Mouse (Mus musculus) forebrain, embryonic 11.5 days (tissue): ENCODE measurements at regions not wholly inside any gene's neighbourhood (a gene's known extent, or its start where the extent isn't known, plus 50 kb on each side); places are given as distances from the start of the nearest gene placed in this dataset.

ENCODE experiments used
- ATAC-seq: fragments of 200-750 bp; cut with Nextera tagmentation; replicated peaks from 2 replicates; pipeline ENCODE4 v1.8.0; 2017; ENCODE audit warnings: moderate TSS enrichment; ENCODE audit not compliant: low FRiP score
- DNase-seq: peaks from one replicate; pipeline ENCODE4 v3.0.0-alpha.2; 2017; ENCODE audit warnings: low spot score
- H3K27ac ChIP-seq: fragments of 300-500 bp; sonication (generic); 2 replicates; pipeline ENCODE4 v1.5.1; 2014; ENCODE audit warnings: low read depth, low read length
- H3K27me3 ChIP-seq: fragments of 300-500 bp; sonication (generic); 2 replicates; pipeline ENCODE4 v1.6.1; 2014; ENCODE audit warnings: mild to moderate bottlenecking, low read length, mixed read lengths; ENCODE audit not compliant: control insufficient read depth, insufficient read depth
- H3K36me3 ChIP-seq: fragments of 300-500 bp; sonication (generic); 2 replicates; pipeline ENCODE4 v1.6.1; 2014; ENCODE audit warnings: mild to moderate bottlenecking, low read length, moderate library complexity, mixed read lengths; ENCODE audit not compliant: control insufficient read depth, insufficient read depth
- H3K4me1 ChIP-seq: fragments of 300-500 bp; sonication (generic); replicated peaks from 2 replicates; pipeline ENCODE4 v1.6.1; 2014; ENCODE audit warnings: low read length, mixed read lengths; ENCODE audit not compliant: control insufficient read depth, insufficient read depth
- H3K4me2 ChIP-seq: fragments of 300-500 bp; sonication (generic); 2 replicates; pipeline ENCODE4 v1.6.1; 2014; ENCODE audit warnings: low read depth, mild to moderate bottlenecking, low read length, moderate library complexity, mixed read lengths; ENCODE audit not compliant: severe bottlenecking
- H3K4me3 ChIP-seq: fragments of 300-500 bp; sonication (generic); 2 replicates; pipeline ENCODE4 v1.5.1; 2014; ENCODE audit warnings: low read depth, low read length
- H3K9ac ChIP-seq: fragments of 300-500 bp; sonication (generic); 2 replicates; pipeline ENCODE4 v1.6.1; 2014; ENCODE audit warnings: low read length
- H3K9me3 ChIP-seq: fragments of 300-500 bp; sonication (generic); 2 replicates; pipeline ENCODE4 v1.6.1; 2016; ENCODE audit warnings: low read length, mixed read lengths; ENCODE audit not compliant: control insufficient read depth
- WGBS: fragments of 180-500 bp; shearing (Covaris S2); extraction: QIAGEN DNeasy Blood & Tissue Kit; methylation state at CpG from one replicate; pipeline ENCODE4 v1.1.7; 2014; 5-methylcytosine and 5-hydroxymethylcytosine counted together

GRCm38 (mm10) chr13:99753526-99753925 lies 147.4 kb downstream of the Cartpt start:
- Histone ChIP-seq H3K36me3 (no peaks in the 10 kb centered on the region), H3K27ac (no peak overlapping the region), H3K9ac (no peak overlapping the region), H3K4me2 (no peak overlapping the region), H3K4me1 (no peaks in the 10 kb centered on the region), H3K27me3 (no peaks in the 10 kb centered on the region), H3K4me3 (no peak overlapping the region), H3K9me3 (no peaks in the 10 kb centered on the region)
- ATAC-seq (no peak), DNase-seq (no peak)
- WGBS = 89% methylated on average over 3 of the region's 3 CpGs

- no peaks in the 10 kb centered on the region for H3K36me3 ChIP-seq
- no peak for DNase-seq
- no peak overlapping the region for H3K27ac ChIP-seq
- H3K9me3 ChIP-seq = no peaks in the 10 kb centered on the region
- H3K9ac ChIP-seq = no peak overlapping the region
- ATAC-seq = no peak
- WGBS = 84% methylated on average over 8 of the region's 8 CpGs
- H3K4me1 ChIP-seq = no peaks in the 10 kb centered on the region
- no peak overlapping the region for H3K4me2 ChIP-seq
- no peak overlapping the region for H3K4me3 ChIP-seq
- no peaks in the 10 kb centered on the region for H3K27me3 ChIP-seq
Observed at GRCm38 (mm10) chr13:99750729-99751128, 150.2 kb downstream of the Cartpt start.

- no peaks in the 10 kb centered on the region for H3K9me3 ChIP-seq
- H3K36me3 ChIP-seq = no peaks in the 10 kb centered on the region
- no peak overlapping the region for H3K4me2 ChIP-seq
- WGBS = 83% methylated on average over 6 of the region's 6 CpGs
- no peaks in the 10 kb centered on the region for H3K27me3 ChIP-seq
- no peak overlapping the region for H3K27ac ChIP-seq
- ATAC-seq = no peak
- peaks cover 4% of the 10 kb centered on the region; the same call in 1 of the 2 replicates for H3K4me1 ChIP-seq
- DNase-seq = no peak
- H3K4me3 ChIP-seq = no peak overlapping the region
- H3K9ac ChIP-seq = no peak overlapping the region
Observed at GRCm38 (mm10) chr13:99749342-99749741, 151.5 kb downstream of the Cartpt start.

GRCm38 (mm10) chr13:99748128-99748527 lies 152.8 kb downstream of the Cartpt start:
- no peak for DNase-seq
- WGBS = 86% methylated on average over 9 of the region's 9 CpGs
- Histone ChIP-seq H3K27ac (no peak overlapping the region), H3K4me3 (no peak overlapping the region), H3K9ac (no peak overlapping the region), H3K27me3 (no peaks in the 10 kb centered on the region), H3K4me2 (no peak overlapping the region), H3K4me1 (peaks cover 4% of the 10 kb centered on the region; the same call in 1 of the 2 replicates), H3K9me3 (no peaks in the 10 kb centered on the region), H3K36me3 (no peaks in the 10 kb centered on the region)
- no peak for ATAC-seq

- Histone ChIP-seq H3K4me1 (peaks cover 4% of the 10 kb centered on the region; the same call in 1 of the 2 replicates), H3K27me3 (no peaks in the 10 kb centered on the region), H3K4me2 (no peak overlapping the region), H3K4me3 (no peak overlapping the region), H3K36me3 (no peaks in the 10 kb centered on the region), H3K9me3 (no peaks in the 10 kb centered on the region), H3K9ac (no peak overlapping the region), H3K27ac (no peak overlapping the region)
- no peak for DNase-seq
- WGBS = 81% methylated on average over 6 of the region's 6 CpGs
- no peak for ATAC-seq
Observed at GRCm38 (mm10) chr13:99745526-99745925, 155.4 kb downstream of the Cartpt start.

GRCm38 (mm10) chr13:99744790-99745120 lies 156.1 kb downstream of the Cartpt start:
- no peaks in the 10 kb centered on the region for H3K36me3 ChIP-seq
- no peak for DNase-seq
- H3K9me3 ChIP-seq = no peaks in the 10 kb centered on the region
- no peak overlapping the region for H3K27ac ChIP-seq
- H3K4me3 ChIP-seq = no peak overlapping the region
- WGBS = 74% methylated on average over 7 of the region's 7 CpGs
- no peak overlapping the region for H3K9ac ChIP-seq
- no peak overlapping the region for H3K4me2 ChIP-seq
- H3K27me3 ChIP-seq = no peaks in the 10 kb centered on the region
- ATAC-seq = no peak
- H3K4me1 ChIP-seq = peaks cover 4% of the 10 kb centered on the region; the same call in 1 of the 2 replicates

GRCm38 (mm10) chr13:99743952-99744789 lies 156.7 kb downstream of the Cartpt start:
- 40% methylated on average over 8 of the region's 8 CpGs for WGBS
- no peak for ATAC-seq

GRCm38 (mm10) chr13:99742507-99742906 lies 158.4 kb downstream of the Cartpt start:
- H3K4me2 ChIP-seq = no peak overlapping the region
- peaks cover 4% of the 10 kb centered on the region; the same call in 1 of the 2 replicates for H3K4me1 ChIP-seq
- no peaks in the 10 kb centered on the region for H3K36me3 ChIP-seq
- no peak overlapping the region for H3K4me3 ChIP-seq
- no peak overlapping the region for H3K27ac ChIP-seq
- no peaks in the 10 kb centered on the region for H3K9me3 ChIP-seq
- WGBS = 70% methylated on average over 2 of the region's 2 CpGs
- no peaks in the 10 kb centered on the region for H3K27me3 ChIP-seq
- no peak for ATAC-seq
- no peak for DNase-seq
- H3K9ac ChIP-seq = no peak overlapping the region

More at GRCm38 (mm10) chr13:99743952-99744789, 156.7 kb downstream of the Cartpt start:
- Histone ChIP-seq H3K4me2 (no peak overlapping the region), H3K27me3 (no peaks in the 10 kb centered on the region), H3K36me3 (no peaks in the 10 kb centered on the region), H3K4me3 (no peak overlapping the region), H3K9me3 (no peaks in the 10 kb centered on the region), H3K9ac (no peak overlapping the region), H3K4me1 (peaks cover 4% of the 10 kb centered on the region; the same call in 1 of the 2 replicates), H3K27ac (no peak overlapping the region)
- DNase-seq = no peak

- ATAC-seq (no peak), DNase-seq (no peak)
- H3K9me3 ChIP-seq = no peaks in the 10 kb centered on the region
- H3K9ac ChIP-seq = no peak overlapping the region
- H3K4me3 ChIP-seq = no peak overlapping the region
- no peak overlapping the region for H3K27ac ChIP-seq
- no peaks in the 10 kb centered on the region for H3K27me3 ChIP-seq
- peaks cover 4% of the 10 kb centered on the region; the same call in 1 of the 2 replicates for H3K4me1 ChIP-seq
- H3K36me3 ChIP-seq = no peaks in the 10 kb centered on the region
- no peak overlapping the region for H3K4me2 ChIP-seq
- WGBS = 69% methylated on average over 2 of the region's 2 CpGs
Observed at GRCm38 (mm10) chr13:99741981-99742380, 158.9 kb downstream of the Cartpt start.
